Mouse (Mus musculus) intestine, embryonic 16.5 days (tissue): ENCODE results near the gene Ip6k3. TPM values are rescaled to one million over a fixed set of nuclear protein-coding genes. Genes with fewer than 3 reads are reported as not detected.

Source experiments
- ATAC-seq: fragments of 200-750 bp; cut with Nextera tagmentation; 2 replicates; pipeline ENCODE4 v1.8.0; 2017; ENCODE audit warnings: moderate TSS enrichment, moderate library complexity
- H3K27ac ChIP-seq: fragments of 300-500 bp; sonication (generic); 2 replicates; pipeline ENCODE4 v1.5.1; 2014; ENCODE audit warnings: mild to moderate bottlenecking, low read length
- H3K27me3 ChIP-seq: fragments of 300-500 bp; sonication (generic); replicated peaks from 2 replicates; pipeline ENCODE4 v1.6.1; 2014; ENCODE audit warnings: low read length, control low read depth, mixed read lengths; ENCODE audit not compliant: control insufficient read depth, insufficient read depth
- H3K36me3 ChIP-seq: fragments of 300-500 bp; sonication (generic); 2 replicates; pipeline ENCODE4 v1.6.1; 2014; ENCODE audit warnings: low read length, control low read depth; ENCODE audit not compliant: control insufficient read depth, insufficient read depth
- H3K4me1 ChIP-seq: fragments of 300-500 bp; sonication (generic); 2 replicates; pipeline ENCODE4 v1.6.1; 2014; ENCODE audit warnings: low read length, control low read depth, mixed read lengths; ENCODE audit not compliant: control insufficient read depth, insufficient read depth
- H3K4me2 ChIP-seq: fragments of 300-500 bp; sonication (generic); 2 replicates; pipeline ENCODE4 v1.6.1; 2014; ENCODE audit warnings: low read depth, low read length, control low read depth
- H3K4me3 ChIP-seq: fragments of 300-500 bp; sonication (generic); 2 replicates; pipeline ENCODE4 v1.5.1; 2014; ENCODE audit warnings: mild to moderate bottlenecking, low read length
- H3K9ac ChIP-seq: fragments of 300-500 bp; sonication (generic); 2 replicates; pipeline ENCODE4 v1.6.1; 2014; ENCODE audit warnings: low read depth, low read length
- H3K9me3 ChIP-seq: fragments of 300-500 bp; sonication (generic); 2 replicates; pipeline ENCODE4 v1.6.1; 2016; ENCODE audit warnings: low read length, control low read depth; ENCODE audit not compliant: control insufficient read depth
- whole genome bisulfite sequencing: fragments of 180-500 bp; shearing (Covaris S2); extraction: QIAGEN DNeasy Blood & Tissue Kit; methylation state at CpG from one replicate; pipeline ENCODE4 v1.1.7; 2014; 5-methylcytosine and 5-hydroxymethylcytosine counted together
- polyA plus RNA-seq: library from polyadenylated mRNA; unstranded; fragments of >200 nt; fragmentation: Nextera tagmentation; extraction: Ambion mirVana; gene quantifications from 2 replicates; pipeline ENCODE4 v1.2.1, GENCODE M21; 2015

Gene Ip6k3
- polyA plus RNA-seq, 1 experiment from 2014 or later = 0.11 TPM

DNA sequence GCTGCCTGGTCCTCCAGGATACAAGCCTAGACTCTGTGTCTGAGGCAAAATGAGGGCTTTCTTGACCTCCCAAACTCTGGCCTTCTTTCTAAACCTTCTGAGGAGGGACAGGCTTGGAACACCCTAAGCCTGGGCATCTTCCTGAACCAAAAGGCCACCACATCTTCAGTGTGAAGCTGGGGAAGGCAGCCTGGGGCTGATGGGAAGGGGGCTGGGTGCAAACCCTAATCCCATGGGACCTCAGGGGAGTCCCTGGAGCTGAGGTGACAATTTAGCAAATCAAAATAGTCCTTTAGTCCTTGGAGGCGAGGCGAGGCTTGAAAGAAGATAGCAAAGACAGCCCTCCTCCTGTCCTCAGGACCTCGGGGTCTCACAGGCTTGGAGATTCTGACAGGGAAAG is 8.7 kb upstream of the Ip6k3 start:
- H3K27me3 ChIP-seq = no peaks in the 10 kb centered on the region
- H3K9me3 ChIP-seq = no peaks in the 10 kb centered on the region
- no peaks in the 10 kb centered on the region for H3K4me1 ChIP-seq
- no peak overlapping the region for H3K4me2 ChIP-seq
- H3K27ac ChIP-seq = no peak overlapping the region
- H3K4me3 ChIP-seq = no peak overlapping the region
- WGBS = 78% methylated on average over 3 of the region's 3 CpGs
- H3K9ac ChIP-seq = no peak overlapping the region
- H3K36me3 ChIP-seq = no peaks in the 10 kb centered on the region
- ATAC-seq = no peak

- Histone ChIP-seq H3K27ac (no peak overlapping the region), H3K9me3 (no peaks in the 10 kb centered on the region), H3K4me1 (no peaks in the 10 kb centered on the region), H3K36me3 (no peaks in the 10 kb centered on the region), H3K4me2 (no peak overlapping the region), H3K27me3 (no peaks in the 10 kb centered on the region), H3K9ac (no peak overlapping the region), H3K4me3 (no peak overlapping the region)
- ATAC-seq = peak; percentile 40; the same call in 1 of the 2 replicates
- 26% methylated on average over 14 of the region's 14 CpGs for WGBS
Observed at GRCm38 (mm10) chr17:27175196-27175874, 7.7 kb upstream of the Ip6k3 start.

DNA sequence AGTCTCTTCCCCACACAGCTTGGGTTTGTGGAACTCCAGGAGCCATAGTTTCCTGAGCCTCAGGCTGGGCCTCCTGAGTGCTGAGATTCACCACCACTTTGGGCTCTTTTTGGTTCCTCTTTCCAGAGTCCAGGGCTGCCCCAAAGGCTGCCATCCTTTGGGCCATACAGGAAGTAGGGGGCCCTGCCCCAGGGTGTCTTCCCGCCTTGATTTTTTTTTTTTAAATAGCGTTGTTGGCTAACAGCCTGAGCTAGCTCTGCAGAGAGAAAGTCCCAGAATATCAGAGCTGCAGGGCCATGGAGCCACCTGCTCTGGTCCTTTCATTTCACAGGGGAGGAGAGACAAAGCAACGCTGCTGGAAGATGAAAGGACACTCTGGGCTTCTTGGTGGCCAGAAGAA is 6.1 kb upstream of the Ip6k3 start:
- no peak for ATAC-seq
- Histone ChIP-seq H3K9ac (no peak overlapping the region), H3K9me3 (no peaks in the 10 kb centered on the region), H3K27ac (no peak overlapping the region), H3K36me3 (no peaks in the 10 kb centered on the region), H3K27me3 (no peaks in the 10 kb centered on the region), H3K4me1 (no peaks in the 10 kb centered on the region), H3K4me2 (no peak overlapping the region), H3K4me3 (no peak overlapping the region)
- 68% methylated on average over 3 of the region's 3 CpGs for WGBS

- no peak overlapping the region for H3K4me3 ChIP-seq
- H3K36me3 ChIP-seq = no peaks in the 10 kb centered on the region
- 78% methylated on average over 9 of the region's 9 CpGs for WGBS
- no peaks in the 10 kb centered on the region for H3K9me3 ChIP-seq
- H3K27me3 ChIP-seq = no peaks in the 10 kb centered on the region
- H3K27ac ChIP-seq = no peak overlapping the region
- ATAC-seq = no peak
- no peaks in the 10 kb centered on the region for H3K4me1 ChIP-seq
- no peak overlapping the region for H3K4me2 ChIP-seq
- H3K9ac ChIP-seq = no peak overlapping the region
Observed at GRCm38 (mm10) chr17:27172459-27172858, 4.9 kb upstream of the Ip6k3 start.

DNA sequence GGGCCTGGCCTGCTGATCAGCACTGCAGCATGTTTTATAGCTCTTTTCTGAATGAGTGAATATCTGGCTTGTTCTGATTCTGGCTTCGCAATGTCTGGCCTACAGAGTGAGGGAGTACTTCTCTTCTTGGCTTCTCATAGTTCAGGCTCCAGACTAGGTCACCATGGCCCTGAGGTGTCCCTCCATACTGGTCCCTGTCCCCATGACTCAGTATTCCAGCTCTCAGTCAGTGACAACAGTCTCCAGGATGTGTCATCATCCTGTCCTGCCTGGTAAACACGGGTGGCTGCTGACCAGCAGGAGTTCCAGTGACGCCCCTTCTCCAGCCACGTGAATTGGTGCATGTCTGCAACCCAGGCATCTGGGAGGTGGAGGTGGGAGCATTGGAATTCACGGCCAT is 3.5 kb upstream of the Ip6k3 start:
- 69% methylated on average over 5 of the region's 5 CpGs for WGBS
- ATAC-seq = no peak
- Histone ChIP-seq H3K27me3 (no peaks in the 10 kb centered on the region), H3K4me3 (no peak overlapping the region), H3K4me2 (no peak overlapping the region), H3K9me3 (no peaks in the 10 kb centered on the region), H3K36me3 (no peaks in the 10 kb centered on the region), H3K9ac (no peak overlapping the region), H3K27ac (no peak overlapping the region), H3K4me1 (no peaks in the 10 kb centered on the region)

GRCm38 (mm10) chr17:27169952-27170695 is 2.5 kb upstream of the Ip6k3 start:
- Histone ChIP-seq H3K27me3 (no peaks in the 10 kb centered on the region), H3K4me1 (no peaks in the 10 kb centered on the region), H3K4me3 (no peak overlapping the region), H3K36me3 (no peaks in the 10 kb centered on the region), H3K4me2 (no peak overlapping the region), H3K27ac (no peak overlapping the region), H3K9ac (no peak overlapping the region), H3K9me3 (no peaks in the 10 kb centered on the region)
- WGBS = 77% methylated on average over 11 of the region's 11 CpGs
- no peak for ATAC-seq

- no peak for ATAC-seq
- Histone ChIP-seq H3K4me2 (no peak overlapping the region), H3K9me3 (no peaks in the 10 kb centered on the region), H3K27me3 (no peaks in the 10 kb centered on the region; the same call in 1 of the 2 replicates), H3K4me1 (no peaks in the 10 kb centered on the region), H3K27ac (no peak overlapping the region), H3K4me3 (no peak overlapping the region), H3K9ac (no peak overlapping the region), H3K36me3 (no peaks in the 10 kb centered on the region)
- WGBS = 96% methylated on average over 4 of the region's 4 CpGs
Observed at GRCm38 (mm10) chr17:27168569-27168968, 974 bp upstream of the Ip6k3 start.

GRCm38 (mm10) chr17:27166901-27167300 is 694 bp downstream of the Ip6k3 start:
- no peaks in the 10 kb centered on the region; the same call in 1 of the 2 replicates for H3K27me3 ChIP-seq
- WGBS = 76% methylated on average over 6 of the region's 6 CpGs
- H3K4me1 ChIP-seq = no peaks in the 10 kb centered on the region
- H3K36me3 ChIP-seq = no peaks in the 10 kb centered on the region
- H3K9ac ChIP-seq = no peak overlapping the region
- no peaks in the 10 kb centered on the region for H3K9me3 ChIP-seq
- no peak for ATAC-seq
- H3K4me3 ChIP-seq = no peak overlapping the region
- no peak overlapping the region for H3K27ac ChIP-seq
- no peak overlapping the region for H3K4me2 ChIP-seq

GRCm38 (mm10) chr17:27165054-27165773 is 2.4 kb downstream of the Ip6k3 start:
- WGBS = 25% methylated on average over 8 of the region's 8 CpGs
- no peaks in the 10 kb centered on the region for H3K36me3 ChIP-seq
- peak; percentile 44 for ATAC-seq
- no peaks in the 10 kb centered on the region for H3K9me3 ChIP-seq
- H3K4me2 ChIP-seq = no peak overlapping the region
- H3K27ac ChIP-seq = no peak overlapping the region
- no peaks in the 10 kb centered on the region; the same call in 1 of the 2 replicates for H3K27me3 ChIP-seq
- H3K4me3 ChIP-seq = no peak overlapping the region
- no peak overlapping the region for H3K9ac ChIP-seq
- no peaks in the 10 kb centered on the region for H3K4me1 ChIP-seq
